Mouse (Mus musculus) embryonic facial prominence, embryonic 13.5 days (tissue): ENCODE data around the gene Myo6. TPM values are rescaled to one million over a fixed set of nuclear protein-coding genes. Genes with fewer than 3 reads are reported as not detected.

Source experiments
- ATAC-seq: fragments of 200-750 bp; cut with Nextera tagmentation; 2 replicates; pipeline ENCODE4 v1.8.0; 2017; ENCODE audit warnings: low read depth; ENCODE audit not compliant: insufficient number of reproducible peaks, insufficient read depth, low FRiP score, low TSS enrichment
- H3K27ac ChIP-seq: fragments of 300-500 bp; sonication (generic); 2 replicates; pipeline ENCODE4 v1.5.1; 2015; ENCODE audit warnings: moderate library complexity, mild to moderate bottlenecking, inconsistent platforms
- H3K27me3 ChIP-seq: fragments of 300-500 bp; sonication (generic); 2 replicates; pipeline ENCODE4 v1.6.1; 2015; ENCODE audit warnings: mild to moderate bottlenecking, inconsistent platforms
- H3K36me3 ChIP-seq: fragments of 300-500 bp; sonication (generic); 2 replicates; pipeline ENCODE4 v1.6.1; 2015; ENCODE audit warnings: mild to moderate bottlenecking, inconsistent platforms
- H3K4me1 ChIP-seq: fragments of 300-500 bp; sonication (generic); 2 replicates; pipeline ENCODE4 v1.6.1; 2015; ENCODE audit warnings: inconsistent platforms
- H3K4me2 ChIP-seq: fragments of 300-500 bp; sonication (generic); 2 replicates; pipeline ENCODE4 v1.6.1; 2015; ENCODE audit warnings: moderate library complexity, mild to moderate bottlenecking, inconsistent platforms
- H3K4me3 ChIP-seq: fragments of 300-500 bp; sonication (generic); 2 replicates; pipeline ENCODE4 v1.5.1; 2015; ENCODE audit warnings: mild to moderate bottlenecking, inconsistent platforms
- H3K9ac ChIP-seq: fragments of 300-500 bp; sonication (generic); 2 replicates; pipeline ENCODE4 v1.6.1; 2015; ENCODE audit warnings: mild to moderate bottlenecking, inconsistent platforms
- H3K9me3 ChIP-seq: fragments of 300-500 bp; sonication (generic); 2 replicates; pipeline ENCODE4 v1.6.1; 2016; ENCODE audit warnings: inconsistent platforms
- WGBS: fragments of 180-500 bp; shearing (Covaris S2); methylation state at CpG from one replicate; pipeline ENCODE4 v1.1.7; 2015; ENCODE audit warnings: mixed read lengths; 5-methylcytosine and 5-hydroxymethylcytosine counted together
- polyA plus RNA-seq: library from polyadenylated mRNA; unstranded; fragments of >200 nt; fragmentation: Nextera tagmentation; extraction: Ambion mirVana; gene quantifications from 2 replicates; pipeline ENCODE4 v1.2.1, GENCODE M21; 2015

The Myo6 gene
- polyA plus RNA-seq, result 16.2 and 17.4 TPM in 2 replicates

GRCm38 (mm10) chr9:80164611-80165474 lies at the start of gene Myo6:
Gene Myo6 (plus strand): TSS chr9:80165031.
- WGBS, result under 1% methylated on average over 69 of the region's 69 CpGs

GRCm38 (mm10) chr9:80145992-80146587 lies 18.7 kb upstream of the Myo6 start:
- H3K27me3 ChIP-seq, result no peaks in the 10 kb centered on the region
- no peak overlapping the region for H3K9ac ChIP-seq
- no peak overlapping the region for H3K4me3 ChIP-seq
- H3K36me3 ChIP-seq, result peaks cover 46% of the 10 kb centered on the region
- H3K4me1 ChIP-seq, result peaks cover 5% of the 10 kb centered on the region
- no peaks in the 10 kb centered on the region for H3K9me3 ChIP-seq
- ATAC-seq, result no peak
- 24% methylated on average over 10 of the region's 10 CpGs for whole genome bisulfite sequencing
- no peak overlapping the region for H3K27ac ChIP-seq
- no peak overlapping the region for H3K4me2 ChIP-seq

More at GRCm38 (mm10) chr9:80164611-80165474, at the start of gene Myo6:
- Histone ChIP-seq H3K4me3 (peak within 1 kb of the TSS; percentile 83), H3K27me3 (no peaks in the 10 kb centered on the region), H3K9me3 (no peaks in the 10 kb centered on the region), H3K4me2 (peak within 1 kb of the TSS; percentile 83), H3K36me3 (no peaks in the 10 kb centered on the region), H3K9ac (peak within 1 kb of the TSS; percentile 83), H3K27ac (peak within 1 kb of the TSS; percentile 73), H3K4me1 (no peaks in the 10 kb centered on the region)
- peak; percentile 96 for ATAC-seq

DNA sequence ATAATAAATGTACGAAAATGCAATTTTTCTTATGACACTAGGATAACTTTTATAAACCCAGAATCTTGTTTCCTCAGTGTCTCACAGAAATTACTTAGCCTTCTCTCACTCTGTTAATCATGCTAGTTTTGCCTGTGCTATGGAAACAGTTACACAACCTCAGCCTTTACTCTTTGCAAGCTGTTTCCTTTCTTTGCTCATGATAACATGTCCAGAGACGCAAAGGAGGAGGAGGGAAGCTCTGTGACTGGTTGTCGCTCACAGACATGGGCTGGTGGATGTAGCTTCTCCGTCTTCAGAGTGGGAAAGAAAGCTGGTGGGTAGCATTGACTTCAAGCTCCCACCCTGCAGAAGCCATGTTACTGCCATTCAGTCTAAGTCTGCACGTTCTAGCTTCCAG lies 15.2 kb upstream of the Myo6 start:
- Histone ChIP-seq H3K9me3 (no peaks in the 10 kb centered on the region), H3K36me3 (peaks cover 36% of the 10 kb centered on the region), H3K4me3 (no peak overlapping the region), H3K9ac (no peak overlapping the region), H3K27me3 (no peaks in the 10 kb centered on the region), H3K4me1 (peaks cover 5% of the 10 kb centered on the region), H3K27ac (no peak overlapping the region), H3K4me2 (no peak overlapping the region)
- WGBS, result 91% methylated on average over 5 of the region's 5 CpGs
- ATAC-seq, result no peak

DNA sequence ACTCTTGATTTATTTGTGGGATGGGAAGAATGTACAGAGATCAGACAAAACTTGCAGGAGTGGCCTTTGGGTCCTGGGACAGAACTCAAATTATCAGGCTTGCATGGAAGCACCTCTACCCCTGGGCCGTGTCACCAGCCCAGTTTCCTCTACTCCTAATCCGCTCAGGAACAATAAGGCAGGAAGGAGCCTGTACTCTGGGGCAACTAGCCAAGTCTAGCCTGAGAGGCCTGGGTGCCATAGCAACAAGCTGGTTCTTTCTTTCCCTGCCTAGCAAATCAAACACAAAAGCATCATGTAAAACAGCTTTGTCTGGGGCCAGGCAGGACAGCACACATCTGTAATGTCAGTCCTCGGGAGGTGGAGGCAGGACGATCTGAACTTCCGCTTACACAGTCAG lies 9.6 kb upstream of the Myo6 start:
- ATAC-seq, result no peak
- Histone ChIP-seq H3K36me3 (peaks cover 19% of the 10 kb centered on the region), H3K9me3 (no peaks in the 10 kb centered on the region), H3K27ac (no peak overlapping the region), H3K4me2 (no peak overlapping the region), H3K27me3 (no peaks in the 10 kb centered on the region), H3K4me1 (0 out of 2 replicates have a peak, but pooled peaks cover 2% of the 10 kb centered on the region), H3K9ac (no peak overlapping the region), H3K4me3 (no peak overlapping the region)
- WGBS, result 76% methylated on average over 5 of the region's 5 CpGs

DNA sequence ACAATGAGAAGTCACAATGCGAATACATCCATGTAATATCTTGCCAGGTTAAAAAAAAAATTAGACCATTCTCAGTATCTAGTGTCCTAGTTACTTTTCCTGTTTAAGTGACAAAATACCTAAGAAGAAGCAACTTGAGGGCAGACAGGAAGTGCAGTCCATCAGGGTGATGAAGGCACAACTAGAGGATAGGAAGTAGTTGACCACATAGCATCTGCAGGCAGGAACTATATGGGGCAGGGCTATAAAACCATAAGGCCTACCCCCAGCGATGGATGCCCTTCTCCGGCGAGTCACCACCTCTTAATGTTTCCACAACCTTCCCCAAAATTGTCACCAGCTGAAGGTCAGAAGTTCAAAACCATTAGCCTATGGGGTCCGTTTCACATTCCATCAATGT lies 8.1 kb upstream of the Myo6 start:
- no peaks in the 10 kb centered on the region for H3K27me3 ChIP-seq
- no peak for ATAC-seq
- H3K9me3 ChIP-seq, result no peaks in the 10 kb centered on the region
- H3K36me3 ChIP-seq, result peaks cover 15% of the 10 kb centered on the region
- no peak overlapping the region for H3K4me2 ChIP-seq
- H3K4me1 ChIP-seq, result 0 out of 2 replicates have a peak, but pooled peaks cover 2% of the 10 kb centered on the region
- 57% methylated on average over 5 of the region's 5 CpGs for WGBS
- no peak overlapping the region for H3K27ac ChIP-seq
- no peak overlapping the region for H3K9ac ChIP-seq
- no peak overlapping the region for H3K4me3 ChIP-seq

GRCm38 (mm10) chr9:80157840-80158465 lies 6.9 kb upstream of the Myo6 start:
- Histone ChIP-seq H3K27me3 (no peaks in the 10 kb centered on the region), H3K27ac (no peak overlapping the region), H3K4me1 (0 out of 2 replicates have a peak, but pooled peaks cover 2% of the 10 kb centered on the region), H3K36me3 (peaks cover 7% of the 10 kb centered on the region), H3K9ac (no peak overlapping the region), H3K4me3 (no peak overlapping the region), H3K9me3 (no peaks in the 10 kb centered on the region), H3K4me2 (no peak overlapping the region)
- no peak for ATAC-seq
- WGBS, result 78% methylated on average over 12 of the region's 12 CpGs

GRCm38 (mm10) chr9:80158937-80159336 lies 5.9 kb upstream of the Myo6 start:
- H3K36me3 ChIP-seq, result peaks cover 4% of the 10 kb centered on the region; the same call in 1 of the 2 replicates
- H3K27me3 ChIP-seq, result no peaks in the 10 kb centered on the region
- H3K9ac ChIP-seq, result no peak overlapping the region
- WGBS, result 81% methylated on average over 5 of the region's 5 CpGs
- H3K4me3 ChIP-seq, result no peak overlapping the region
- ATAC-seq, result no peak
- 0 out of 2 replicates have a peak, but pooled peaks cover 2% of the 10 kb centered on the region for H3K4me1 ChIP-seq
- H3K27ac ChIP-seq, result peak overlapping the region; percentile 1; the same call in 1 of the 2 replicates
- H3K4me2 ChIP-seq, result no peak overlapping the region
- H3K9me3 ChIP-seq, result no peaks in the 10 kb centered on the region

- no peaks in the 10 kb centered on the region for H3K27me3 ChIP-seq
- no peak overlapping the region for H3K9ac ChIP-seq
- 75% methylated on average over 4 of the region's 4 CpGs for WGBS
- H3K4me2 ChIP-seq, result no peak overlapping the region
- H3K9me3 ChIP-seq, result no peaks in the 10 kb centered on the region
- no peak overlapping the region for H3K4me3 ChIP-seq
- H3K27ac ChIP-seq, result no peak overlapping the region
- no peaks in the 10 kb centered on the region for H3K36me3 ChIP-seq
- 0 out of 2 replicates have a peak, but pooled peaks cover 2% of the 10 kb centered on the region for H3K4me1 ChIP-seq
- ATAC-seq, result no peak
Measured at GRCm38 (mm10) chr9:80161451-80161850, 3.4 kb upstream of the Myo6 start.

GRCm38 (mm10) chr9:80163126-80163723 lies 1.6 kb upstream of the Myo6 start:
- H3K9ac ChIP-seq, result no peak overlapping the region
- 0 out of 2 replicates have a peak, but pooled peaks cover 2% of the 10 kb centered on the region for H3K4me1 ChIP-seq
- H3K4me2 ChIP-seq, result no peak overlapping the region
- ATAC-seq, result no peak
- no peak overlapping the region for H3K27ac ChIP-seq
- no peak overlapping the region for H3K4me3 ChIP-seq
- H3K36me3 ChIP-seq, result no peaks in the 10 kb centered on the region
- WGBS, result 80% methylated on average over 4 of the region's 4 CpGs
- H3K27me3 ChIP-seq, result no peaks in the 10 kb centered on the region
- H3K9me3 ChIP-seq, result no peaks in the 10 kb centered on the region

- Histone ChIP-seq H3K27me3 (no peaks in the 10 kb centered on the region), H3K4me3 (peak overlapping the region; percentile 83), H3K27ac (peak overlapping the region; percentile 57; the same call in 1 of the 2 replicates), H3K4me2 (peak overlapping the region; percentile 83), H3K9me3 (no peaks in the 10 kb centered on the region), H3K36me3 (no peaks in the 10 kb centered on the region), H3K4me1 (no peaks in the 10 kb centered on the region), H3K9ac (peak overlapping the region; percentile 40; the same call in 1 of the 2 replicates)
- WGBS, result 2% methylated on average over 13 of the region's 13 CpGs
- no peak for ATAC-seq
Measured at GRCm38 (mm10) chr9:80164191-80164590, 640 bp upstream of the Myo6 start.

- ATAC-seq, result no peak
- no peaks in the 10 kb centered on the region for H3K4me1 ChIP-seq
- H3K27ac ChIP-seq, result no peak overlapping the region
- no peaks in the 10 kb centered on the region for H3K36me3 ChIP-seq
- peak overlapping the region; percentile 83 for H3K4me2 ChIP-seq
- no peak overlapping the region for H3K9ac ChIP-seq
- no peaks in the 10 kb centered on the region for H3K9me3 ChIP-seq
- H3K27me3 ChIP-seq, result no peaks in the 10 kb centered on the region
- 22% methylated on average over 9 of the region's 9 CpGs for WGBS
- peak overlapping the region; percentile 83 for H3K4me3 ChIP-seq
Measured at GRCm38 (mm10) chr9:80165690-80166089, 859 bp downstream of the Myo6 start.
